ENCODE assay signal across 29 mouse cellular contexts in genomic region chr9:31863830-31864229, GRCm38 (mm10). TPM values are rescaled to one million over a fixed set of nuclear protein-coding genes. Genes with fewer than 3 reads are reported as not detected.
"Had no signal": no experiment of that assay in that cellular context is flagged by ENCODE, and none has a peak within 500 bp of the region (broad histone marks: within the 10 kb centered on the region; RNA-seq: fewer than 3 reads in every experiment).

No protein-coding gene starts in this region.

- ATAC-seq: hindbrain, embryonic 16.5 days; inflammation-experienced regulatory T-cells, adult 6 months; intestine, embryonic 15.5 days; intestine, postnatal 0 days had no signal

- H3K4me3 ChIP-seq: heart, adult 2 months; heart, embryonic 13.5 days; heart, embryonic 15.5 days; hindbrain, embryonic 12.5 days; intestine, embryonic 15.5 days; layer of hippocampus, adult 2 months; left cerebral cortex, adult 2 months; limb, embryonic 10.5 days; limb, embryonic 12.5 days had no signal

- H3K36me3 ChIP-seq: heart, embryonic 13.5 days; heart, embryonic 15.5 days; hindbrain, embryonic 12.5 days; intestine, embryonic 15.5 days; limb, embryonic 10.5 days; limb, embryonic 12.5 days had no signal

- H3K4me2 ChIP-seq: heart, embryonic 11.5 days; heart, embryonic 13.5 days; heart, embryonic 15.5 days; hindbrain, embryonic 12.5 days; hindbrain, embryonic 14.5 days; intestine, embryonic 15.5 days; limb, embryonic 12.5 days; liver, embryonic 11.5 days had no signal

- H3K4me1 ChIP-seq: heart, embryonic 13.5 days; hindbrain, embryonic 12.5 days; limb, embryonic 12.5 days had no signal

- H3K9me3 ChIP-seq: heart, embryonic 13.5 days; heart, embryonic 15.5 days; hindbrain, embryonic 12.5 days; intestine, embryonic 15.5 days; limb, embryonic 10.5 days; limb, embryonic 12.5 days had no signal

- DNase-seq: gastrocnemius, postnatal 14 days; gastrocnemius, postnatal 36 days; heart, adult 2 months; heart, postnatal 14 days; heart, postnatal 36 days; kidney, adult 18-20 months; kidney, adult 8-10 months; kidney, postnatal 10 days; kidney, postnatal 25 days; kidney, postnatal 4 days; liver had no signal

- H3K27ac ChIP-seq: heart, adult 2 months; heart, embryonic 13.5 days; heart, embryonic 15.5 days; hindbrain, embryonic 12.5 days; hindbrain, embryonic 14.5 days; intestine, embryonic 15.5 days; layer of hippocampus, adult 2 months; left cerebral cortex, adult 2 months; limb, embryonic 10.5 days; limb, embryonic 12.5 days had no signal

- H3K27me3 ChIP-seq: intestine, embryonic 15.5 days had no signal

- H3K9ac ChIP-seq: heart, embryonic 13.5 days; heart, embryonic 15.5 days; hindbrain, embryonic 12.5 days; hindbrain, embryonic 14.5 days; intestine, embryonic 15.5 days; limb, embryonic 12.5 days had no signal

RNA-seq across cellular contexts. Expression of gene Barx2, which starts 49.4 kb away (rescaled TPM):
- total RNA-seq: heart, postnatal 14 days; heart, postnatal 36 days; hematopoietic stem cell, adult 5-6 weeks had no signal
- polyA plus RNA-seq: heart, embryonic 15.5 days; heart, postnatal 0 days; hindbrain, embryonic 14.5 days; inflammation-experienced regulatory T-cells, adult 6 months; intestine, postnatal 0 days; kidney, embryonic 14.5 days; kidney, embryonic 16.5 days; liver, embryonic 11.5 days had no signal
